Mouse (Mus musculus) layer of hippocampus, adult 2 months (tissue): ENCODE results near the gene Myl6. TPM values are rescaled to one million over a fixed set of nuclear protein-coding genes. Genes with fewer than 3 reads are reported as not detected.
"Not testable (repeated sequence)": the region's sequence is repeated elsewhere in the genome, so short reads cannot be mapped to it uniquely, and the experiment has no call there.

ENCODE experiments used
- DNase-seq, 2 experiments: peaks; one replicate each; pipeline ENCODE4 v3.0.0; 2022; ENCODE audit warnings: low spot score in 2 of 2
- H3K27ac ChIP-seq: fragments of 200-600 bp; 2 replicates; pipeline ENCODE4 v1.8.1; 2022
- H3K4me3 ChIP-seq: fragments of 200-600 bp; 2 replicates; pipeline ENCODE4 v1.8.1; 2022; ENCODE audit warnings: mild to moderate bottlenecking
- CTCF ChIP-seq: fragments of 200-600 bp; conservative IDR thresholded peaks from 2 replicates; pipeline ENCODE4 v1.8.1; 2022; ENCODE audit warnings: antibody characterized with exemption, mild to moderate bottlenecking, moderate library complexity
- total RNA-seq, 2 experiments: library from RNA; stranded (reverse); gene quantifications; 2 replicates each; pipeline ENCODE4 v1.2.3; 2021

Myl6 gene
- total RNA-seq, 2 experiments from 2014 or later, result 519 to 544 TPM

DNA sequence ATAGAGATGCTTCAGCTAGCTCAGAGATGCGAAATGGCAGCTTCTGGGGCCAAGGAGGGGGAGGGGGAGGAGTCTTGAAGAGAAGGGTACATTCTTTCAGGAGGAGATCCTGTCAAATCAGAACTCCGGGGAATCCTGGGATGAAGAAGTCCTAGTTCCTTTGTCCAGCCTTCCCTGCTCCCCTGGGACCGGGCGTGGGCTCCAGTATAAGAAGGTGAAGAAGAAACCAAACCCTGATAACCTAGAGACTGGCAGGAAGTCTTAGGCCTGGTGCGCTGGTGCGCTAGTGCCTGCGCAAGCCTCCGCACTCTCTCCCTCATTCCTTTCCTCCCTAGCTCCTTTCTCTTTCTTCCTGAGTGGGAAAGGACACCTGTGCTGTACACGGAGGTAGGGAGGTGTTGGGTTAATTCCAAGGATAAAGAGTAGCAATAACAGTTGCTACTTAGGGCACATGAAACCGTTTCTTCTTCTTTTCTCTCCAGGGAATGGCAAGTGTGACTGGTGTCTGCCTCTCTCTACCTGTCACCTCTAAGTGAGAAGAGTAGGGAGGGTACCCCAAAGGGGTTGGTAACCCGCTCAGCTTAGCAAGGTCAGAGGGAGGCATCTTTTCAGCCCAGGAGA is 30.3 kb upstream of the Myl6 start:
- DNase-seq, result no peak
- H3K27ac ChIP-seq, result peak overlapping the region; percentile 65; the same call in 1 of the 2 replicates
- H3K4me3 ChIP-seq, result peak overlapping the region; percentile 92
- no peak for TF ChIP-seq CTCF

DNA sequence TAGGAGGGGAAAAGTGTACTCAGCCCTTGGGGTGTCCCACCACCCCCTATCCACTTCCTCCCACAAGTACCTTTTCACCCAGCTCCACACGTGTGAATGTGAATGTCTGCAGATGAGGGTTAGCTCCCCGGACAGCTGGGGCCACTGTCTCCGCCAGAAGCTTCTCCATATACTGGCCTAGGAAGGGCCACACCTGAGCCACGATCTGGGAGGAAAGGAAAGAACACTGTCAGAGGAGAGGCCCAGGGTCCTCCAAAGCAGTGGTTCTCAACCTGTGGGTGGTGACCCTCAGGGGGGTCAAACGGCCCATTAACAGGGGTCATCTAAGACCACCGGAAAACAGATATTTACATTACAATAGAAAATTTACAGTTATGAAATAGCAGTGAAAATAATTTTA is 28.4 kb upstream of the Myl6 start:
- Histone ChIP-seq H3K4me3 (no peak overlapping the region), H3K27ac (no peak overlapping the region)
- no peak for DNase-seq
- TF ChIP-seq CTCF, result no peak

DNA sequence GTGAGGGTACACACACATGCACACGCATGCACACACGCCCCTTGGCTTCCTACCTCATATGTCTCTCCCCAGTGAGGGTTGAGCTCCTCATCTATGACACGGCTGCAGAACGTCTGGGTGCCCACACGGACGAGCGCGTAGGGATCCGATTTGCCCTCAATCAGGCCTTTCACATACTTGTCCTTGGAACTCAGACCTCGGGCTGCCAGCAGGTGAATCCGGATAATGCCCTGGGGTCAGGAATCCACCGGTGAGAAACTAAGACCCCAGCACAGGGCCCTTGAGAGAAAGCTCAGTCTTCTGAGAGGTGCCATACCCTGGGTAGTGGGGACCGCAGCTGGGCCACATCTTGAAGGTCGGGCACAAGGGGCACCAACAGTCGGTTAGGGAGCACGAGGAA is 26.6 kb upstream of the Myl6 start:
- H3K27ac ChIP-seq, result no peak overlapping the region

DNA sequence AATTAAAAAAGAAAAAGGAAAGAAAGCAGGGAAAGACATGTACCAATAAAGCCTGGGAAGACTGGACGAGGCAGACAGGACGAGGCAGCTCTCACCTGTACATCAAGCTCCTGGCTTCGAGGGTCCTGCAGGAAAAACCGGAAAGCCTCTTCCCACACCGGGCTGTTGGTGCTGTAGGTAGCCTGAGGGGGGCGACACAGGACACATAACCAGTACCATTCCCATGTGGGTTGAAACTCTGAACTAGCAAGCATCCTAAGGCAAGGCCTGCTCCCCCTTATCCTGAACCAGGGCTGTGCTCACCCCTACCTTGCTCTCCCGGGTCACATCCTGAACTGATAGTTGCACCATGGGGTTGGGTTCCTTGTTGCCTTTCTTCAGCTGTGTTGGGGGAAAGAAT is 24.9 kb upstream of the Myl6 start:
- TF ChIP-seq CTCF, result peak; percentile 78
- Histone ChIP-seq H3K27ac (no peak overlapping the region), H3K4me3 (no peak overlapping the region)
- DNase-seq, result peak in 1 of 2 experiments; percentile 60

More for the DNA sequence above, 26.6 kb upstream of the Myl6 start:
- no peak for DNase-seq
- no peak for TF ChIP-seq CTCF
- no peak overlapping the region for H3K4me3 ChIP-seq

DNA sequence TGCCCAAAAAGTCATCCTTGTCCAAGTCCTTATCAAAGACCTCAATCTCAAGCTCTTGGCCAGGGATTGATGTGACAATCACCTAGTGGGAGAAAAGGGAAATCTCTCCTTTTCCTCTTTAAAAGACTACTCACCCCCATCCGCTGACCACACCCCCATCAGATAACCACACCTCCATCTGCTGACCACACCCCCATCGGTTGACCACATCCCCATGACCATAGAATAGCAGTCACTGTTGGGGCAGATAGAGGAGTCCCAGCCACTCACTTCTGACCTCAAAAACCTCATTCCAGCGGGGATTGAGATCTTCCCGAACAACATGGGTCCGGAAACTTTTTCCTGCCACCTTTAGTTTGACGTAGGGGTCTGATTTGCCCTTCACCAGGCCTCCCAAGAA is 22.7 kb upstream of the Myl6 start:
- DNase-seq, result no peak
- Histone ChIP-seq H3K27ac (no peak overlapping the region), H3K4me3 (no peak overlapping the region)
- TF ChIP-seq CTCF, result no peak

DNA sequence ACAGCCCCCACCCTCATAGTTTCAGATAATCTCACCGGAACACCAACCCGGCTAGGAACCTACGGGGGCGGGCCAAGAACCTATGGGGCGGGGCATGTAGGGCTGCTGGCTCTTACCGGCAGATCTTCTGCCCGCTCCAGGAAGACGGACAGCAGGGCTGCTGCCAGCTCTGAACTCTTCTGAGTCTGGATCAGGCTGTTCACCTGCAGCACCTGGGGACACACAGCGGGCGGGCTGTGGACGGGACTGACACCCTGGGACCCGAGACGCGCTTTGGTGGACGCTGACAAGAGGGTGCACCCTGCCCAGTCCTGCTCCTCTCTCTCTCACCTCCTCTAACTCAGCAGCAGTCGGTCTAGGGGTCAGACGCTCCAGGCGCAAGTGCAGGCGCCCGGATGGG is 22.1 kb upstream of the Myl6 start:
- TF ChIP-seq CTCF, result no peak
- H3K4me3 ChIP-seq, result no peak overlapping the region
- H3K27ac ChIP-seq, result no peak overlapping the region
- no peak for DNase-seq

DNA sequence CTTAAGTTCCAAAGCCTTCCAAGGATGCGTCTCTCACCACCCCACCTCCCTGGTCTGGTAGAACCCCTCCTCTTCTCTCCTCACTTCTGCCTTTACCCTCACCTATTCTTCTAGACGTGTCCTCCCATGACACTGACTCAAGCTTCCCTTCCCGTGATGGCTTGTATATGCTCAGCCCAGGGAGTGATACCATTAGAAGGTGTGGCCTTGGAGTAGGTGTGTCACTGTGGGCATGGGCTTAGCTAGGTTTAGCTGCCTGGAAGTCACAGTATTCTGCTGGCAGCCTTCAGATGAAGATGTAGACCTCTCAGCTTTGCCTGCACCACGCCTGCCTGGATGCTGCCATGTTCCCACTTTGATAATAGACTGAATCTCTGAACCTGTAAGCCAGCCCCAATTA is 21.1 kb upstream of the Myl6 start:
- Histone ChIP-seq H3K4me3 (no peak overlapping the region), H3K27ac (no peak overlapping the region)
- TF ChIP-seq CTCF, result no peak
- DNase-seq, result no peak

DNA sequence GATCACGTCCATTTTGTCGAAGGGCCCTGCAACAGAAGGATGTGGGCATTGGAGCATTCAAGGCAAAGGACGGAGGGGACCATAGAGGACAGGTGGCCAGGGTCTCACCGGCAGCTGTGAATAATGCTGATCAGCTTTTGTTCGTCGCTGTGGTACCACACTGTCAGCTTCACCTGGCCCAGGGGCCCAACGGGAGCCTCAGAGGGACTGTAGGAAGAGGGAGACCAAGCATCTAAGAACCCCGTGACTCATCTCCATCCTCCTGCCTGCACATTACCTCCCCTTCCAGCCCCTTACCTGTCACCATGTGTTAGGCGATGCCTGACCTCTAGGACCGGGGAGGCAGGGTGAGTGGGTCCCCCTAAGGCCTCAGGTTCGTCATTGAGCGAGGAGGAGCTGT is 17.8 kb upstream of the Myl6 start:
- TF ChIP-seq CTCF, result no peak
- Histone ChIP-seq H3K27ac (no peak overlapping the region), H3K4me3 (no peak overlapping the region)
- DNase-seq, result no peak

DNA sequence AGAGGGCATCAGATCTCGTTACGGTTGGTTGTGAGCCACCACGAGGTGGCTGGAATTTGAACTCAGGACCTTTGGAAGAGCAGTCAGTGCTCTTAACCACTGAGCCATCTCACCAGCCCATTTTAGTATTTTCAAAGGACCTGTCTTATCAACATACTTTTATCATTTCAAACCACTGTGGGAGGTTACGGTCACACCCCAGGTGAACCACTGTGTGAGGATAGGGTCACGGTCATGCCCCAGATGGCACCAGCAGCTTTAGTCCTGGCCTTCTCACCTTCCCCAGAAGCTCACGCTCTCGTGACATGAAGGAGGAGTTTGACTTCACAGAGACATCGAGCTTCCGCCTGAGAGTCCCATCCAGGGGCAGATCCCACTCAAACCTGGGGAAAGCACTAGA is 17.2 kb upstream of the Myl6 start:
- H3K4me3 ChIP-seq, result no peak overlapping the region
- no peak overlapping the region for H3K27ac ChIP-seq
- DNase-seq, result no peak
- no peak for TF ChIP-seq CTCF

DNA sequence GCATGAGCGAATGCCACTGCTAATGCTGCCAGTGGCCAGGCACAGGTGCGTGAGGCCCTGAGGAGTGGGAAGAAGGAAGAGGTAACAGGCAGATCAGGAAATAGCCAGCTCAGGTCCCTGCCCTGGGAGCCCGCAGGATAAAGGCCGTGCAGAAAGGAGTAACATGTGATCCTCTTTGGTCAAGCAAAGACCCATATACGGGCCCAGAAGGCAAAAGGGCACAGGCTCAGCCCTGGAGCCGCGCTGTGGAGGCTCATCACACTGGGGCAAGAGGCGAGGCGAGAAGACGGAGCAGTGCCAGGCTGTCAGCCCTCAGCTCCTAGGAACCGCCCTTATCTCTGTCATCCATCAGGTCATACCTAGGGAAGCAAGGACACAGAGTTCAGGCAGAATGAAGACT is 16.4 kb upstream of the Myl6 start:
- H3K4me3 ChIP-seq, result no peak overlapping the region
- H3K27ac ChIP-seq, result no peak overlapping the region
- TF ChIP-seq CTCF, result no peak
- DNase-seq, result no peak

DNA sequence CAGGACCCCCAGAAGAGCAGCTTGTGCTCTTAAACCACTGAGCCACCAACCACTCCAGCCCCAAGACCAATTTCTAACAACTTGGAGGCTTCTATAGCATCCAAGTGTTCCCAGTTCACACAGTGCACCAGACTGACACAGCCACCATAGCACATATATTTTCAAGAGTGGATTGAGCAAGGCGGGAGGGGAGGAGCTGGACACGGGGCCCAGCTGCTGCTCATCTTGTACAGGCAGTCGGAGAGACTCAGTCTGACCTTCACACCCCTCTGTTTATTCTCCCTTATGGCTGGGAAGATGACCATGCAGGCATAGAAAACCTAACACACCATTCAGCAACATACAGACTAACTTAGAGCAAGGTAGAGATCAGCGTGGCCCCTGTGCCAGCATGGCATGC is 15.9 kb upstream of the Myl6 start:
- TF ChIP-seq CTCF, result no peak
- H3K27ac ChIP-seq, result no peak overlapping the region

DNA sequence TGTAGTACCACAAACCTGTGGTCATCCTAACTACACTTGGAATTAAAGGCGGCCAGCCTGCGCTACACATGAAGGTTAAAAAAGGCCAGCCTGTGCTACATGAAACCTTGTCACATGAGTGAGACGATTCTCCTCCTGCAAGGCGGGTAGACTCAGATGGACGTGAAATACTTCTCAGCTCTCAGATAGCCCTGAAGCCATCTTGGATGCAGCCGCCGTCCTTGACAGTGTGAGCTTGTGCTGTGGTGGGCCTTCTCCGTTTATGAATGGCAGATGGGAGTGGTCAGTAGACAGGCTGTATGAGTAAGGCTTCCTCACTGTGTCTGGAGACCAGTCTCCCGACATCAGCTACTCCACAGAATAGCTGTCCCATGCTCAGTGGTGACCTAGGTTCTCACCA is 15.3 kb upstream of the Myl6 start:
- no peak for DNase-seq
- H3K4me3 ChIP-seq, result no peak overlapping the region
- H3K27ac ChIP-seq, result no peak overlapping the region
- TF ChIP-seq CTCF, result no peak

More for the DNA sequence above, 15.9 kb upstream of the Myl6 start:
- no peak for DNase-seq
- no peak overlapping the region for H3K4me3 ChIP-seq

DNA sequence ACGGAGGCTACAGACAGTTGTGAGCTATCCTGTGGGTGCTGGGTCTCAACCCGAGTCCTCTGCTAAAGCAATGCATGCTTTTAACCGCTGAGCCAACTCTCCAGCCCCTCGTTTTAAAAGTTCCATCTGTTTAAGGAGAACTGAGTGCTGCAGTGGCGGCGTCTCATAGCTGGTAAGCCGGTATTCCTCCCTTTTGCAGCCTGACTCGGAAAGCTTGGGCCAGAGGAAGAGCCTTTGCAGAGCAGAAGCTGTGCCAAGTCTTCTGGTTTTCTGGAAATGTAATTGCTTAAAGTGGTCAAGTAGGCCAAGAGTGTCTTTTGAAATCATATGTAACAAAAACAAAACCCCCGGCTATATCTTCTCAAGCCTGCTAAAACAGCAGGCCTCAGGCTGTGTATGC is 14.3 kb upstream of the Myl6 start:
- H3K27ac ChIP-seq, result no peak overlapping the region
- no peak for TF ChIP-seq CTCF
- no peak overlapping the region for H3K4me3 ChIP-seq
- DNase-seq, result no peak

DNA sequence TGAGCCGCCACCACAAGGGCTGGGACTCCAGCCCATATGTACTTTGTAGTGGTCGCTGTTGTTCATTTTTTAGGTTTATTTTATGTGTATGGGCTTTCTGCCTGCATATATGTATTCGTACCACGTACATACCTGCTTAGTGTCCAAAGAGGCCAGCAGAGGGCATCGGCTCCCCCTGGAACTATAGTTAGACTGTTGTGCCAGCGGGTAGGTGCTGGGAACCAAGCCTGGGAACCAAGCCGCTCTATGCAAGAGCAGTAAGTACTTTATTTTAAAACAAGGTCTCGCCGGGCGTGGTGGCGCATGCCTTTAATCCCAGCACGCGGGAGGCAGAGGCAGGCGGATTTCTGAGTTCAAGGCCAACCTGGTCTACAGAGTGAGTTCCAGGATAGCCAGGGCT is 12.0 kb upstream of the Myl6 start:
- TF ChIP-seq CTCF, result peak; percentile 25; the same call in 1 of the 2 replicates
- H3K4me3 ChIP-seq, result no peak overlapping the region
- DNase-seq, result no peak
- no peak overlapping the region for H3K27ac ChIP-seq

DNA sequence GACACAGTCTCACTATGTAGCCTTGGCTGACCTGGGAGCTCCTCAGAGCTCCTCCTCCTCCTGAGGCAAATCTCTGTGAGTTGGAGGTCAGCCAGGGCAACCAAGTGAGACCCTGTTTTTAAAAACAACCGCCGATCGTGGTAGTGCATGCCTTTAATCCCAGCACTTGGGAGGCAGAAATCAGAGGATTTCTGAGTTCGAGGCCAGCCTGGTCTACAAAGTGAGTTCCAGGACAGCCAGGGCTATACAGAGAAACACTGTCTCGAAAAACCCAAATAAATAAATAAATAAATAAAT is 11.4 kb upstream of the Myl6 start:
- H3K4me3 ChIP-seq, DNase-seq: not testable (repeated sequence)
- peak overlapping the region; percentile 11; the same call in 1 of the 2 replicates for H3K27ac ChIP-seq
